ENCODE assay signal across 8 mouse cellular contexts in genomic region chr10:41491111-41491510, GRCm38 (mm10). TPM values are rescaled to one million over a fixed set of nuclear protein-coding genes. Genes with fewer than 3 reads are reported as not detected.
DNase-seq lines count a peak whose midpoint lies in the region; ATAC-seq lines count a peak whose summit lies in the region.

No protein-coding gene starts in this region.

- H3K9ac ChIP-seq in intestine, embryonic 14.5 days (ENCODE audit: low read length): no peak overlapping the region
- H3K9ac ChIP-seq in intestine, embryonic 16.5 days (ENCODE audit: low read depth, low read length): no peak overlapping the region
- no peak overlapping the region for H3K9ac ChIP-seq in embryonic facial prominence, embryonic 13.5 days
- no peak overlapping the region for H3K9ac ChIP-seq in midbrain, embryonic 14.5 days (replicated peaks; ENCODE audit: low read length)

- H3K4me2 ChIP-seq in intestine, embryonic 14.5 days (ENCODE audit: low read length): peak overlapping the region; percentile 100
- H3K4me2 ChIP-seq in intestine, embryonic 16.5 days (ENCODE audit: low read depth, low read length): no peak overlapping the region
- peak overlapping the region; percentile 100; the same call in 1 of the 2 replicates for H3K4me2 ChIP-seq in embryonic facial prominence, embryonic 13.5 days
- H3K4me2 ChIP-seq in midbrain, embryonic 14.5 days (ENCODE audit: low read length): peak overlapping the region; percentile 93

- ATAC-seq in intestine, embryonic 14.5 days (replicated peaks; ENCODE audit: low FRiP score, low TSS enrichment, low read depth): no peak
- no peak for ATAC-seq in intestine, embryonic 16.5 days
- ATAC-seq in embryonic facial prominence, embryonic 13.5 days (ENCODE audit: insufficient number of reproducible peaks, insufficient read depth, low FRiP score, low TSS enrichment, low read depth): no peak
- no peak for ATAC-seq in midbrain, embryonic 14.5 days (ENCODE audit: low FRiP score, low TSS enrichment)

- no peaks in the 10 kb centered on the region for H3K27me3 ChIP-seq in intestine, embryonic 14.5 days (replicated peaks; ENCODE audit: control insufficient read depth, insufficient read depth, low read length)
- H3K27me3 ChIP-seq in intestine, embryonic 16.5 days (replicated peaks; ENCODE audit: control insufficient read depth, insufficient read depth, low read length): no peaks in the 10 kb centered on the region
- H3K27me3 ChIP-seq in embryonic facial prominence, embryonic 13.5 days: 0 out of 2 replicates have a peak, but pooled peaks cover 3% of the 10 kb centered on the region
- H3K27me3 ChIP-seq in midbrain, embryonic 14.5 days (ENCODE audit: control insufficient read depth, insufficient read depth, low read length): no peaks in the 10 kb centered on the region

- DNase-seq in intestine, embryonic 14.5 days (ENCODE audit: low spot score): no peak
- DNase-seq in kidney, adult 8-10 months: peak; percentile 27 to 30
- DNase-seq in midbrain, embryonic 14.5 days: no peak
- no peak for DNase-seq in cerebellum, postnatal 4 days (ENCODE audit: low spot score in 2 of 2)
- DNase-seq in frontal cortex, postnatal 14 days (ENCODE audit: low spot score in 2 of 2): no peak
- DNase-seq in right cerebral cortex, postnatal 4 days: no peak

- peaks cover 19% of the 10 kb centered on the region for H3K36me3 ChIP-seq in intestine, embryonic 14.5 days (ENCODE audit: control insufficient read depth, insufficient read depth, low read length)
- H3K36me3 ChIP-seq in intestine, embryonic 16.5 days (ENCODE audit: control insufficient read depth, insufficient read depth, low read length): peaks cover 11% of the 10 kb centered on the region
- peaks cover 24% of the 10 kb centered on the region for H3K36me3 ChIP-seq in embryonic facial prominence, embryonic 13.5 days
- H3K36me3 ChIP-seq in midbrain, embryonic 14.5 days (ENCODE audit: control insufficient read depth, insufficient read depth, low read length): peaks cover 10% of the 10 kb centered on the region; the same call in 1 of the 2 replicates

- 37% methylated on average over 4 of the region's 4 CpGs for WGBS in intestine, embryonic 14.5 days
- 53% methylated on average over 4 of the region's 4 CpGs for WGBS in intestine, embryonic 16.5 days
- WGBS in embryonic facial prominence, embryonic 13.5 days: 42% methylated on average over 4 of the region's 4 CpGs
- 54% methylated on average over 4 of the region's 4 CpGs for WGBS in midbrain, embryonic 14.5 days

- H3K4me1 ChIP-seq in intestine, embryonic 14.5 days (replicated peaks; ENCODE audit: control insufficient read depth, insufficient read depth, low read length): peaks cover 11% of the 10 kb centered on the region; the same call in 1 of the 2 replicates
- peaks cover 18% of the 10 kb centered on the region; the same call in 1 of the 2 replicates for H3K4me1 ChIP-seq in intestine, embryonic 16.5 days (ENCODE audit: control insufficient read depth, insufficient read depth, low read length)
- H3K4me1 ChIP-seq in embryonic facial prominence, embryonic 13.5 days: peaks cover 18% of the 10 kb centered on the region
- peaks cover 17% of the 10 kb centered on the region for H3K4me1 ChIP-seq in midbrain, embryonic 14.5 days (ENCODE audit: control insufficient read depth, insufficient read depth, low read length)

- no peaks in the 10 kb centered on the region for H3K9me3 ChIP-seq in intestine, embryonic 14.5 days (ENCODE audit: control insufficient read depth, low read length)
- no peaks in the 10 kb centered on the region for H3K9me3 ChIP-seq in intestine, embryonic 16.5 days (ENCODE audit: control insufficient read depth, low read length)
- H3K9me3 ChIP-seq in embryonic facial prominence, embryonic 13.5 days: no peaks in the 10 kb centered on the region
- H3K9me3 ChIP-seq in midbrain, embryonic 14.5 days (ENCODE audit: control insufficient read depth, low read length): no peaks in the 10 kb centered on the region

- H3K27ac ChIP-seq in intestine, embryonic 14.5 days (ENCODE audit: low read depth): no peak overlapping the region
- H3K27ac ChIP-seq in intestine, embryonic 16.5 days (ENCODE audit: low read length): no peak overlapping the region
- no peak overlapping the region for H3K27ac ChIP-seq in embryonic facial prominence, embryonic 13.5 days
- no peak overlapping the region for H3K27ac ChIP-seq in midbrain, embryonic 14.5 days (replicated peaks; ENCODE audit: low read depth, low read length)

- H3K4me3 ChIP-seq in intestine, embryonic 14.5 days (ENCODE audit: low read depth, low read length): no peak overlapping the region
- H3K4me3 ChIP-seq in intestine, embryonic 16.5 days (ENCODE audit: low read length): no peak overlapping the region
- no peak overlapping the region for H3K4me3 ChIP-seq in embryonic facial prominence, embryonic 13.5 days
- H3K4me3 ChIP-seq in midbrain, embryonic 14.5 days (replicated peaks; ENCODE audit: low read depth, low read length): no peak overlapping the region; the same call in 1 of the 2 replicates

RNA-seq across cellular contexts. Expression of gene Ppil6, which starts 0.9 kb away (rescaled TPM):
- 0.76 and 1.5 TPM in 2 replicates for polyA plus RNA-seq in intestine, embryonic 14.5 days (2014; fragmentation: Nextera tagmentation; extraction: Ambion mirVana)
- 0.36 and 0.93 TPM in 2 replicates for polyA plus RNA-seq in intestine, embryonic 16.5 days (2015; fragmentation: Nextera tagmentation; extraction: Ambion mirVana)
- 0.50 and 0.63 TPM in 2 replicates for polyA plus RNA-seq in embryonic facial prominence, embryonic 13.5 days (2015; fragmentation: Nextera tagmentation; extraction: Ambion mirVana)
- 1.3 and 1.7 TPM in 2 replicates for polyA plus RNA-seq in midbrain, embryonic 14.5 days (2014; fragmentation: Nextera tagmentation; extraction: Ambion mirVana)

RNA-seq across cellular contexts. Expression of gene Smpd2, which starts 0.9 kb away (rescaled TPM):
- 55.5 and 60.8 TPM in 2 replicates for polyA plus RNA-seq in intestine, embryonic 14.5 days (2014; fragmentation: Nextera tagmentation; extraction: Ambion mirVana)
- 62.7 and 68.9 TPM in 2 replicates for polyA plus RNA-seq in intestine, embryonic 16.5 days (2015; fragmentation: Nextera tagmentation; extraction: Ambion mirVana)
- 54.7 and 60.6 TPM in 2 replicates for polyA plus RNA-seq in embryonic facial prominence, embryonic 13.5 days (2015; fragmentation: Nextera tagmentation; extraction: Ambion mirVana)
- 35.5 and 36.1 TPM in 2 replicates for polyA plus RNA-seq in midbrain, embryonic 14.5 days (2014; fragmentation: Nextera tagmentation; extraction: Ambion mirVana)

RNA-seq across cellular contexts. Expression of gene Mical1, which starts 15.0 kb away (rescaled TPM):
- polyA plus RNA-seq in intestine, embryonic 14.5 days (2014; fragmentation: Nextera tagmentation; extraction: Ambion mirVana): 29.5 and 30.1 TPM in 2 replicates
- 23.8 and 28.4 TPM in 2 replicates for polyA plus RNA-seq in intestine, embryonic 16.5 days (2015; fragmentation: Nextera tagmentation; extraction: Ambion mirVana)
- 46.8 and 51.2 TPM in 2 replicates for polyA plus RNA-seq in embryonic facial prominence, embryonic 13.5 days (2015; fragmentation: Nextera tagmentation; extraction: Ambion mirVana)
- 17.0 and 20.5 TPM in 2 replicates for polyA plus RNA-seq in midbrain, embryonic 14.5 days (2014; fragmentation: Nextera tagmentation; extraction: Ambion mirVana)

RNA-seq across cellular contexts. Expression of gene Cd164, which starts 28.1 kb away (rescaled TPM):
- 180 and 184 TPM in 2 replicates for polyA plus RNA-seq in intestine, embryonic 14.5 days (2014; fragmentation: Nextera tagmentation; extraction: Ambion mirVana)
- 186 and 195 TPM in 2 replicates for polyA plus RNA-seq in intestine, embryonic 16.5 days (2015; fragmentation: Nextera tagmentation; extraction: Ambion mirVana)
- 154 and 165 TPM in 2 replicates for polyA plus RNA-seq in embryonic facial prominence, embryonic 13.5 days (2015; fragmentation: Nextera tagmentation; extraction: Ambion mirVana)
- 34.9 and 63.8 TPM in 2 replicates for polyA plus RNA-seq in midbrain, embryonic 14.5 days (2014; fragmentation: Nextera tagmentation; extraction: Ambion mirVana)

RNA-seq across cellular contexts. Expression of gene Zbtb24, which starts 40.9 kb away (rescaled TPM):
- 15.0 and 16.7 TPM in 2 replicates for polyA plus RNA-seq in intestine, embryonic 14.5 days (2014; fragmentation: Nextera tagmentation; extraction: Ambion mirVana)
- 15.4 and 15.6 TPM in 2 replicates for polyA plus RNA-seq in intestine, embryonic 16.5 days (2015; fragmentation: Nextera tagmentation; extraction: Ambion mirVana)
- polyA plus RNA-seq in embryonic facial prominence, embryonic 13.5 days (2015; fragmentation: Nextera tagmentation; extraction: Ambion mirVana): 22.5 and 23.5 TPM in 2 replicates
- polyA plus RNA-seq in midbrain, embryonic 14.5 days (2014; fragmentation: Nextera tagmentation; extraction: Ambion mirVana): 18.5 and 20.5 TPM in 2 replicates

Comparison
In these comparisons a context has a peak if more than half of its experiments do, and no peak if none do; other contexts are left out.
1. DNase-seq: peak in kidney, adult 8-10 months (2 of 2); none in intestine, embryonic 14.5 days (single experiment), midbrain, embryonic 14.5 days (single experiment), cerebellum, postnatal 4 days (0 of 2), frontal cortex, postnatal 14 days (0 of 2) and right cerebral cortex, postnatal 4 days (single experiment).